Mouse (Mus musculus): ENCODE results near the gene Mettl24. TPM values are rescaled to one million over a fixed set of nuclear protein-coding genes. Genes with fewer than 3 reads are reported as not detected.
"Not testable (repeated sequence)": the region's sequence is repeated elsewhere in the genome, so short reads cannot be mapped to it uniquely, and the experiment has no call there.

The Mettl24 gene
- polyA plus RNA-seq, 1 experiment from 2014 or later: 17.1 TPM

DNA sequence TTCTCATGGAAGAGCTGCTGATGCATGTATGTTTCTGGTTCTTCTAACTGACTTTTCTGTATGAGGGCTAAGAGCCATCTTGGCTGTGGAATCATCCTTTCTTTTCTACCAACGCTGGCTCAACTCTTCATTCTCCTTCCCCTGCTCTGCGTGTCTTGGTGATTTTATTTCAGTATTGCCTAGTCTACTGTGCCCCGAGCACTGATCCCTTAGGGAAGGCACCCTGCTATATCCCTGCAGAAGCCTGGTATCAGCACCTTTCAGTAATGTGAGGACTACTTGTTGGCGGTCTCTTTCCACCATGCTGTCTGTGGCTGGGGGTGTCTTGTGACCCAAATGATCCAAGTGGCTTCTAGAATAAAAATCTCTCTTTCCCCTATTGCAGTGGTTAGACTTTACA is 92.6 kb downstream of the Mettl24 start:
- Histone ChIP-seq H3K27me3 (replicated peaks; ENCODE audit: insufficient read depth, low read length) (no peaks in the 10 kb centered on the region), H3K9me3 (ENCODE audit: low read length) (no peaks in the 10 kb centered on the region), H3K4me3 (ENCODE audit: low read depth, low read length) (no peak overlapping the region), H3K4me2 (replicated peaks; ENCODE audit: low read depth, low read length) (no peak overlapping the region), H3K4me1 (ENCODE audit: insufficient read depth, low read depth, low read length) (no peaks in the 10 kb centered on the region), H3K27ac (ENCODE audit: low read length) (no peak overlapping the region), H3K9ac (replicated peaks; ENCODE audit: low read depth) (no peak overlapping the region), H3K36me3 (ENCODE audit: insufficient read depth, low read length) (no peaks in the 10 kb centered on the region)
- DNase-seq (ENCODE audit: low spot score) (no peak), ATAC-seq (no peak)
- TF ChIP-seq EP300 (IDR thresholded peaks at IDR 0.05): no peak
- no peak for TF ChIP-seq CTCF (IDR thresholded peaks at IDR 0.05)
- 86% methylated on average over 4 of the region's 4 CpGs for WGBS

DNA sequence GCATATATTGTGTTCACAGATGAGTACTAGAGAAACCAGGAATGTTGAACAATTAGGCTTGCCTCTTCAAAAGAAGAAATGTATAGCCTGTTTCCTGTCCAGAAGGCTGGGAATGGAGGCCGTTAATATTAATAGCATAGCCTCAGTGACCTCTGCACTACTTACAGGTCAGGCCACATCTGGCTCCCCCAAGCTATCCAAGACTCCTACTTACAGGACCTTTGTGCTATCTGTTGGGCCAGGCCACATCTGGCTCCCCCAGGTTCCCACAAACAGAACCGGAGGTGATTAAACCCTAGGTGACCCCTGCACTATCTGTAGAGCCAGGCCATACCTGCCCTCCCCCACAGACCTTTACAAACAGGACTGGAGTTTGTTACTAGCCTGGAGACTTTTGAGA is 94.1 kb downstream of the Mettl24 start:
- WGBS: 40% methylated on average over 2 of the region's 2 CpGs
- ATAC-seq (no peak), DNase-seq (ENCODE audit: low spot score) (no peak)
- Histone ChIP-seq H3K36me3 (ENCODE audit: insufficient read depth, low read length) (no peaks in the 10 kb centered on the region), H3K27me3 (replicated peaks; ENCODE audit: insufficient read depth, low read length) (no peaks in the 10 kb centered on the region), H3K4me3 (ENCODE audit: low read depth, low read length) (no peak overlapping the region), H3K9me3 (ENCODE audit: low read length) (no peaks in the 10 kb centered on the region), H3K4me1 (ENCODE audit: insufficient read depth, low read depth, low read length) (no peaks in the 10 kb centered on the region), H3K27ac (ENCODE audit: low read length) (no peak overlapping the region), H3K4me2 (replicated peaks; ENCODE audit: low read depth, low read length) (no peak overlapping the region), H3K9ac (replicated peaks; ENCODE audit: low read depth) (no peak overlapping the region)
- TF ChIP-seq EP300 (IDR thresholded peaks at IDR 0.05): no peak
- TF ChIP-seq CTCF (IDR thresholded peaks at IDR 0.05): no peak

DNA sequence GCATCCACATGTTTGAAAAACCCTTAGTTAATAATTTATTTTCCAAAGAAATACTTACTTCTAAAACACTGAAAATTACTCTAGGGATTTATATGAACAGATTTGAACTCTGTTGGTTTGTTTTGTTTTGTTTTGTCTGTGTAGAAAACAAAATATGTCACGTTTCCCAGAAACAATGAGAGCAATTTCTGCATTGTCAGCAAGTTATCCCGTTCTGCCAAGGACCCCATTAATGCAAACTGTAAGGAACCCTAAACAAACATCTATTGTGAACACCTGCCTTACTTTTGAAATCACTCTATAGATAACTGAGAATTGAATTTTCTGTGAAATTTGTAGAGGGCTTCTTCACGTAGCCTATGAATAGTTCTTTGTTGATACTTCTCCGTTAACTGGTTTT is 95.4 kb downstream of the Mettl24 start:
- Histone ChIP-seq H3K27ac (ENCODE audit: low read length) (no peak overlapping the region), H3K4me1 (ENCODE audit: insufficient read depth, low read depth, low read length) (no peaks in the 10 kb centered on the region), H3K4me3 (ENCODE audit: low read depth, low read length) (no peak overlapping the region), H3K36me3 (ENCODE audit: insufficient read depth, low read length) (no peaks in the 10 kb centered on the region), H3K9me3 (ENCODE audit: low read length) (no peaks in the 10 kb centered on the region), H3K4me2 (replicated peaks; ENCODE audit: low read depth, low read length) (no peak overlapping the region), H3K9ac (replicated peaks; ENCODE audit: low read depth) (no peak overlapping the region), H3K27me3 (replicated peaks; ENCODE audit: insufficient read depth, low read length) (no peaks in the 10 kb centered on the region)
- DNase-seq (ENCODE audit: low spot score) (no peak), ATAC-seq (no peak)
- TF ChIP-seq EP300 (IDR thresholded peaks at IDR 0.05) (no peak), CTCF (IDR thresholded peaks at IDR 0.05) (no peak)
- WGBS: 74% methylated on average over 4 of the region's 4 CpGs

DNA sequence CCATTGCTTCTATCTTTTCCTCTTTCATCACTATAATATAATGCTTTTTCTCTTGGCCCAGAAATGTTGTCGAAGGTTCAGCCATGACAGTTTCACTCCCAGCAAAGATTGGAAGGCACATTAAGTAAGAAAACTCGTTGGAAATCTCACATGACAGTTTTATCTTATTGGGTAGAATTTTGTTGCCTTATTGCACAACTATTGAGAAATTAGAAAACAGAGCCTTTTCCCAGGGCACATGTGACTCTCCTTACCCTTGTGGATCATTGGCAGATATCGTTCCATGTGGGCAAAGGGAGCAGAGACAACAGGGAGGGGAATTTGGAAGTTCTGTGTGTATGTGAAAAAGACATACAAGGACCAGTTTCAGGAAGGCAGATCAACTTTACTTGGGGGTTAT is 107.3 kb downstream of the Mettl24 start:
- TF ChIP-seq EP300 (IDR thresholded peaks at IDR 0.05) (no peak), CTCF (IDR thresholded peaks at IDR 0.05) (no peak)
- no peaks in the 10 kb centered on the region for H3K4me1 ChIP-seq (ENCODE audit: insufficient read depth, low read depth, low read length)
- DNase-seq (ENCODE audit: low spot score): no peak
- no peaks in the 10 kb centered on the region for H3K27me3 ChIP-seq (replicated peaks; ENCODE audit: insufficient read depth, low read length)
- H3K27ac ChIP-seq (ENCODE audit: low read length): no peak overlapping the region
- H3K9ac ChIP-seq (replicated peaks; ENCODE audit: low read depth): no peak overlapping the region
- ATAC-seq: no peak
- no peak overlapping the region for H3K4me3 ChIP-seq (ENCODE audit: low read depth, low read length)
- no peak overlapping the region for H3K4me2 ChIP-seq (replicated peaks; ENCODE audit: low read depth, low read length)
- H3K9me3 ChIP-seq (ENCODE audit: low read length): no peaks in the 10 kb centered on the region
- H3K36me3 ChIP-seq (ENCODE audit: insufficient read depth, low read length): no peaks in the 10 kb centered on the region
- 74% methylated on average over 3 of the region's 3 CpGs for WGBS

DNA sequence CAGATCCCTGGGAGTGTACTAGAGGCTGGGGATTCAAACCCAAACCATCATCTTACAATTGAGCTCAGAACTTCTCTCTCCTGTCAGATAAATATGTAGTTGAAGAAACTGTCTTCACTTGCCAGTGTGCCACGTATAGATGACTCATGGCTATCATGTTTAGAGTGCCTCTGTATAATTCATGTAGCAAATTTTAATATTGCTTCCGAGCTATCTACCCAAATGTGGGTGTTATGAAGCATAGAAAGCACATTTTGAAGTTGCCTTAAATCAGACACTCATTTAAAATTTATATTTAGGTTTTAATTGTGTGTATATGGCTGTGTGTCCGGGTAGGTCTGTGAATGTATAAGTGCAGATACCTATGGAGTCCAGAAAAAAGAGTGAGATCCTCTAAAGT is 109.0 kb downstream of the Mettl24 start:
- Histone ChIP-seq H3K27ac (ENCODE audit: low read length) (no peak overlapping the region), H3K4me1 (ENCODE audit: insufficient read depth, low read depth, low read length) (no peaks in the 10 kb centered on the region), H3K9me3 (ENCODE audit: low read length) (no peaks in the 10 kb centered on the region), H3K27me3 (replicated peaks; ENCODE audit: insufficient read depth, low read length) (no peaks in the 10 kb centered on the region), H3K9ac (replicated peaks; ENCODE audit: low read depth) (no peak overlapping the region), H3K4me3 (ENCODE audit: low read depth, low read length) (no peak overlapping the region), H3K36me3 (ENCODE audit: insufficient read depth, low read length) (no peaks in the 10 kb centered on the region), H3K4me2 (replicated peaks; ENCODE audit: low read depth, low read length) (no peak overlapping the region)
- TF ChIP-seq CTCF (IDR thresholded peaks at IDR 0.05) (no peak), EP300 (IDR thresholded peaks at IDR 0.05) (no peak)
- DNase-seq (ENCODE audit: low spot score) (no peak), ATAC-seq (no peak)
- WGBS: 64% methylated on average over 3 of the region's 3 CpGs

GRCm38 (mm10) chr10:40805221-40805620 is 122.1 kb downstream of the Mettl24 start:
- WGBS: 66% methylated on average over 1 of the region's 1 CpGs

GRCm38 (mm10) chr10:40806221-40806620 is 123.1 kb downstream of the Mettl24 start:
- Histone ChIP-seq H3K27ac (ENCODE audit: low read length) (no peak overlapping the region), H3K9ac (replicated peaks; ENCODE audit: low read depth) (no peak overlapping the region), H3K4me2 (replicated peaks; ENCODE audit: low read depth, low read length) (no peak overlapping the region), H3K36me3 (ENCODE audit: insufficient read depth, low read length) (no peaks in the 10 kb centered on the region), H3K4me3 (ENCODE audit: low read depth, low read length) (no peak overlapping the region), H3K27me3 (replicated peaks; ENCODE audit: insufficient read depth, low read length) (no peaks in the 10 kb centered on the region), H3K9me3 (ENCODE audit: low read length) (no peaks in the 10 kb centered on the region), H3K4me1 (ENCODE audit: insufficient read depth, low read depth, low read length) (no peaks in the 10 kb centered on the region)
- TF ChIP-seq EP300 (IDR thresholded peaks at IDR 0.05) (no peak), CTCF (IDR thresholded peaks at IDR 0.05) (no peak)
- ATAC-seq (no peak), DNase-seq (ENCODE audit: low spot score) (no peak)
- WGBS: 82% methylated on average over 4 of the region's 4 CpGs

More at GRCm38 (mm10) chr10:40805221-40805620, 122.1 kb downstream of the Mettl24 start:
- H3K27ac ChIP-seq (ENCODE audit: low read length): no peak overlapping the region
- H3K36me3 ChIP-seq (ENCODE audit: insufficient read depth, low read length): no peaks in the 10 kb centered on the region
- H3K4me2 ChIP-seq (replicated peaks; ENCODE audit: low read depth, low read length): no peak overlapping the region
- no peak for TF ChIP-seq EP300 (IDR thresholded peaks at IDR 0.05)
- TF ChIP-seq CTCF (IDR thresholded peaks at IDR 0.05): no peak
- H3K4me1 ChIP-seq (ENCODE audit: insufficient read depth, low read depth, low read length): no peaks in the 10 kb centered on the region
- H3K9me3 ChIP-seq (ENCODE audit: low read length): no peaks in the 10 kb centered on the region
- no peak overlapping the region for H3K9ac ChIP-seq (replicated peaks; ENCODE audit: low read depth)
- DNase-seq (ENCODE audit: low spot score) (no peak), ATAC-seq (no peak)
- H3K27me3 ChIP-seq (replicated peaks; ENCODE audit: insufficient read depth, low read length): no peaks in the 10 kb centered on the region
- H3K4me3 ChIP-seq (ENCODE audit: low read depth, low read length): no peak overlapping the region

DNA sequence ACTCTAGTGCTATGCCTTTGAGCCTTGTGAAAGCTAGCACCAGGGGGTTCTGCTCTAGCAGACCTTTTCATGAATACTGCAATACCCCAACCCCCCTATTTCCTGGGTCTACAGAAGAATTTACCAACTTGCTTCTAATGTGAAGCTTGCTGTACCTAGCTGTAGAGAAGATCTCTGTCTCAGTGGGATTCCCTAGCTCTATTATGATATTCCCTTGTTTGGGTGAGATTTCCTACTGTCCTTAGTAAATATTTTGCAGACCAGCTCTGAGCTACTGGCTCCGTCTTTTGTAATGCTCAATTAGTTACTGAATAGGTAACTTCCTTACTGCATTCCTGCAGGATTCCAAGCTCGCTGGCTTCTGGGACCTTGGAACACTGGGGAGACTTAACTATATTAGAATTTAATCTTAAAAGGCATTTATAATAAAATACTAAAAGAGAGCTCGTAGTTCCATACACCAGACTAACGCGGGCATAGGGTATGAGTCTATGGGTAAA is 126.4 kb downstream of the Mettl24 start:
- WGBS: 38% methylated on average over 5 of the region's 5 CpGs
- H3K4me1 ChIP-seq (ENCODE audit: insufficient read depth, low read depth, low read length): not testable (repeated sequence)

More for the DNA sequence above, 126.4 kb downstream of the Mettl24 start:
- not testable (repeated sequence) for H3K4me2 ChIP-seq (replicated peaks; ENCODE audit: low read depth, low read length); H3K36me3 ChIP-seq (ENCODE audit: insufficient read depth, low read length); H3K4me3 ChIP-seq (ENCODE audit: low read depth, low read length); H3K9ac ChIP-seq (replicated peaks; ENCODE audit: low read depth); H3K27ac ChIP-seq (ENCODE audit: low read length); ATAC-seq; H3K9me3 ChIP-seq (ENCODE audit: low read length); DNase-seq (ENCODE audit: low spot score); H3K27me3 ChIP-seq (replicated peaks; ENCODE audit: insufficient read depth, low read length)
